Mouse (Mus musculus): ENCODE results near the gene Cd81.

- TF ChIP-seq EP300 (IDR thresholded peaks at IDR 0.05; ENCODE audit: low read depth), result no peak
- no peak for TF ChIP-seq CTCF (IDR thresholded peaks at IDR 0.05; ENCODE audit: low read depth)
Measured at GRCm38 (mm10) chr7:143037306-143037705, 15.2 kb upstream of the Cd81 start.

Data from heart, postnatal 0 days (tissue).